In genomic region chr5:88565148-88566033, GRCm38 (mm10) we compare ENCODE assay signal across 8 mouse cellular contexts. TPM values are rescaled to one million over a fixed set of nuclear protein-coding genes. Genes with fewer than 3 reads are reported as not detected.
DNase-seq lines count a peak whose midpoint lies in the region.

No protein-coding gene starts in this region.

- WGBS in forebrain, embryonic 10.5 days: under 1% methylated on average over 113 of the region's 119 CpGs

- no peaks in the 10 kb centered on the region for H3K9me3 ChIP-seq in forebrain, embryonic 10.5 days

- H3K4me1 ChIP-seq in brown adipose tissue, adult 24 weeks (ENCODE audit: control insufficient read depth, insufficient read depth, insufficient read length, low read length): no peaks in the 10 kb centered on the region
- H3K4me1 ChIP-seq in forebrain, embryonic 10.5 days: peaks cover 18% of the 10 kb centered on the region

- H3K27me3 ChIP-seq in forebrain, embryonic 10.5 days (ENCODE audit: poor library complexity, severe bottlenecking): no peaks in the 10 kb centered on the region

- peak; percentile 59 for DNase-seq in ES-CJ7 (ENCODE audit: low read depth, low spot score)
- DNase-seq in forebrain, embryonic 10.5 days (ENCODE audit: extremely low spot score, low spot score): peak; percentile 64
- DNase-seq in heart, postnatal 14 days: peak; percentile 82 to 86
- DNase-seq in kidney, postnatal 4 days: peak; percentile 70 to 81
- peak; percentile 75 for DNase-seq in lung, postnatal 14 days
- DNase-seq in retina, embryonic 14.5 days (ENCODE audit: low spot score): peak; percentile 67
- DNase-seq in urinary bladder, postnatal 36 days (ENCODE audit: low spot score in 2 of 2): peak; percentile 55 to 70

- H3K36me3 ChIP-seq in forebrain, embryonic 10.5 days (replicated peaks): peaks cover 11% of the 10 kb centered on the region

- peak overlapping the region; percentile 67 for H3K27ac ChIP-seq in brown adipose tissue, adult 24 weeks (replicated peaks; ENCODE audit: low read depth, low read length)
- peak overlapping the region; percentile 95 for H3K27ac ChIP-seq in forebrain, embryonic 10.5 days

- intact Hi-C loops in heart, postnatal 14 days (cut with DNase I): loop anchor here (5.0 to 10.0 kb wide), 2 partner anchors 107 to 199 kb away; partner anchors contain the start of gene Dck

- peak overlapping the region; percentile 80 for H3K4me3 ChIP-seq in brown adipose tissue, adult 24 weeks (ENCODE audit: insufficient read depth, low read depth, low read length)
- peak overlapping the region; percentile 94 for H3K4me3 ChIP-seq in forebrain, embryonic 10.5 days

RNA-seq across cellular contexts. Expression of gene Rufy3, which starts 0.6 kb away (rescaled TPM):
- 5.1 and 5.3 TPM in 2 replicates for polyA plus RNA-seq in brown adipose tissue, adult 24 weeks (2012; ENCODE audit: insufficient read depth, insufficient read length, missing spikeins)
- 29.6 and 33.9 TPM in 2 replicates for polyA plus RNA-seq in forebrain, embryonic 10.5 days (2016; fragmentation: Nextera tagmentation; extraction: Ambion mirVana)
- 10 to 100 TPM; 11.0 to 11.2 TPM for total RNA-seq in heart, postnatal 14 days (2021)

RNA-seq across cellular contexts. Expression of gene Utp3, which starts 11.1 kb away (rescaled TPM):
- 20.9 and 26.2 TPM in 2 replicates for polyA plus RNA-seq in brown adipose tissue, adult 24 weeks (2012; ENCODE audit: insufficient read depth, insufficient read length, missing spikeins)
- 86.5 and 95.9 TPM in 2 replicates for polyA plus RNA-seq in forebrain, embryonic 10.5 days (2016; fragmentation: Nextera tagmentation; extraction: Ambion mirVana)
- total RNA-seq in heart, postnatal 14 days (2021): 10 to 100 TPM; 20.5 to 20.7 TPM

RNA-seq across cellular contexts. Expression of gene Jchain, which starts 37.7 kb away (rescaled TPM):
- 1.1 and 1.7 TPM in 2 replicates for polyA plus RNA-seq in brown adipose tissue, adult 24 weeks (2012; ENCODE audit: insufficient read depth, insufficient read length, missing spikeins)
- polyA plus RNA-seq in forebrain, embryonic 10.5 days (2016; fragmentation: Nextera tagmentation; extraction: Ambion mirVana): 0.14 TPM in 1 of 2 replicates, not detected in the other
- total RNA-seq in heart, postnatal 14 days (2021): 1 to 10 TPM in 1 of 2 experiments, under 1 TPM in 1; 0.33 to 1.2 TPM

Comparison
In these comparisons a context has a peak if more than half of its experiments do, and no peak if none do; other contexts are left out.
1. Peak in every context shown above with its lines: DNase-seq, H3K4me3 ChIP-seq and H3K27ac ChIP-seq.